Mouse (Mus musculus): ENCODE measurements around the gene Cygb.

DNA sequence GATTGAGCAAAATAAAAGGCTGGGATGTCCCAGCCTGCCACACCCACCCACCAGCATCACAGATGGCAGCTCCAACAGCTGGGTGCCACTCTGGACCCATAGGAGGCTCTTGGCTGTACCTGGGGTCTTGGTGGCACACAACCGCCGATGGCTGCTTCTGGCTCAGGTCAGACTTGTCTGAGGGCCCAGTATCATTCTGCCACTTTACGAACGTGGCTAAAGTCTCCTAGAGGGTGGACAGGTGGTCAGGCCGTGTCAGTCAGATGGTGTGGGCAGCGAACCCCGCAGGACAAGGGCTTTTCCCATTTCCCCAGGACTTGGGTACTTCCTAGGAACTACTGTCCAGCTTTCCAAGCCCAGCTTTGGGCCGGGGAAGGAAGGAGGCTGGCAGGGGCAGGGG lies 52.9 kb downstream of the Cygb start:
- TF ChIP-seq POLR2A (IDR thresholded peaks at IDR 0.05; ENCODE audit: borderline replicate concordance, extremely low read depth, insufficient read depth, insufficient read length, poor library complexity, severe bottlenecking) (no peak), CTCF (IDR thresholded peaks at IDR 0.05; ENCODE audit: borderline replicate concordance, extremely low read depth, insufficient read depth, insufficient read length) (no peak)

Measured in brain, embryonic 14.5 days (tissue).